12 mouse cellular contexts compared by ENCODE assay signal in genomic region chr15:72383062-72383461, GRCm38 (mm10).
"Had no signal": no experiment of that assay in that cellular context is flagged by ENCODE, and none has a peak within 500 bp of the region (broad histone marks: within the 10 kb centered on the region; RNA-seq: fewer than 3 reads in every experiment).

No protein-coding gene starts in this region.

- H3K9me3 ChIP-seq: limb, embryonic 12.5 days; liver, embryonic 13.5 days; midbrain, embryonic 13.5 days; neural tube, embryonic 12.5 days had no signal

- H3K36me3 ChIP-seq: limb, embryonic 12.5 days; liver, embryonic 13.5 days; midbrain, embryonic 13.5 days; neural tube, embryonic 12.5 days had no signal

- DNase-seq: kidney, postnatal 10 days; kidney, postnatal 4 days; liver; liver, embryonic 13.5 days; lung, adult 18-20 months; thymus, postnatal 4 days had no signal

- H3K4me2 ChIP-seq: limb, embryonic 12.5 days; liver, embryonic 13.5 days; midbrain, embryonic 13.5 days; neural tube, embryonic 12.5 days had no signal

- H3K4me3 ChIP-seq: layer of hippocampus, adult 2 months; limb, embryonic 12.5 days; liver, embryonic 13.5 days; midbrain, embryonic 13.5 days; myocyte; neural tube, embryonic 12.5 days had no signal

- H3K27ac ChIP-seq: limb, embryonic 12.5 days; liver, embryonic 13.5 days; neural tube, embryonic 12.5 days; stomach, postnatal 0 days had no signal

- H3K4me1 ChIP-seq: limb, embryonic 12.5 days; liver, embryonic 13.5 days; midbrain, embryonic 13.5 days; neural tube, embryonic 12.5 days had no signal

- H3K27me3 ChIP-seq: limb, embryonic 12.5 days; liver, embryonic 13.5 days; midbrain, embryonic 13.5 days; neural tube, embryonic 12.5 days had no signal

- H3K9ac ChIP-seq: limb, embryonic 12.5 days; liver, embryonic 13.5 days; midbrain, embryonic 13.5 days; neural tube, embryonic 12.5 days had no signal
